Mouse (Mus musculus): ENCODE measurements at regions not wholly inside any gene's neighbourhood (a gene's known extent, or its start where the extent isn't known, plus 50 kb on each side); places are given as distances from the start of the nearest gene placed in this dataset.

GRCm38 (mm10) chr17:4627542-4627941, 366.6 kb upstream of the Arid1b start:
- Histone ChIP-seq H3K4me1 (replicated peaks; ENCODE audit: control insufficient read depth, insufficient read depth) (no peaks in the 10 kb centered on the region), H3K4me3 (ENCODE audit: low read depth, low read length) (no peak overlapping the region), H3K27ac (replicated peaks) (no peak overlapping the region), H3K4me2 (replicated peaks; ENCODE audit: low read depth) (no peak overlapping the region), H3K9me3 (ENCODE audit: control insufficient read depth, low read length) (no peaks in the 10 kb centered on the region), H3K27me3 (ENCODE audit: control insufficient read depth, insufficient read depth, low read length) (no peaks in the 10 kb centered on the region), H3K36me3 (ENCODE audit: control insufficient read depth, insufficient read depth, low read length) (no peaks in the 10 kb centered on the region), H3K9ac (ENCODE audit: low read length) (no peak overlapping the region)
- DNase-seq (ENCODE audit: low spot score) = no peak
- no peak for TF ChIP-seq CTCF (IDR thresholded peaks at IDR 0.05; ENCODE audit: low read depth)
- TF ChIP-seq EP300 (optimal IDR thresholded peaks at IDR 0.05) = no peak
- ATAC-seq (ENCODE audit: low FRiP score, low TSS enrichment) = no peak
- 83% methylated on average over 7 of the region's 7 CpGs for WGBS

- no peaks in the 10 kb centered on the region for H3K9me3 ChIP-seq (ENCODE audit: control insufficient read depth, low read length)
- ATAC-seq (ENCODE audit: low FRiP score, low TSS enrichment) (no peak), DNase-seq (ENCODE audit: low spot score) (no peak)
- no peaks in the 10 kb centered on the region for H3K4me1 ChIP-seq (replicated peaks; ENCODE audit: control insufficient read depth, insufficient read depth)
- WGBS = 82% methylated on average over 4 of the region's 4 CpGs
- H3K9ac ChIP-seq (ENCODE audit: low read length) = no peak overlapping the region
- no peaks in the 10 kb centered on the region for H3K27me3 ChIP-seq (ENCODE audit: control insufficient read depth, insufficient read depth, low read length)
- no peak overlapping the region for H3K4me3 ChIP-seq (ENCODE audit: low read depth, low read length)
- no peak overlapping the region for H3K27ac ChIP-seq (replicated peaks)
- no peaks in the 10 kb centered on the region for H3K36me3 ChIP-seq (ENCODE audit: control insufficient read depth, insufficient read depth, low read length)
- TF ChIP-seq EP300 (optimal IDR thresholded peaks at IDR 0.05) = no peak
- no peak for TF ChIP-seq CTCF (IDR thresholded peaks at IDR 0.05; ENCODE audit: low read depth)
- H3K4me2 ChIP-seq (replicated peaks; ENCODE audit: low read depth) = no peak overlapping the region
These were observed 363.0 kb upstream of the Arid1b start for GRCm38 (mm10) chr17:4631122-4631521.

- Histone ChIP-seq H3K9ac (ENCODE audit: low read length) (no peak overlapping the region), H3K27me3 (ENCODE audit: control insufficient read depth, insufficient read depth, low read length) (no peaks in the 10 kb centered on the region), H3K4me3 (ENCODE audit: low read depth, low read length) (no peak overlapping the region), H3K9me3 (ENCODE audit: control insufficient read depth, low read length) (no peaks in the 10 kb centered on the region), H3K4me1 (replicated peaks; ENCODE audit: control insufficient read depth, insufficient read depth) (no peaks in the 10 kb centered on the region), H3K27ac (replicated peaks) (no peak overlapping the region), H3K36me3 (ENCODE audit: control insufficient read depth, insufficient read depth, low read length) (no peaks in the 10 kb centered on the region), H3K4me2 (replicated peaks; ENCODE audit: low read depth) (no peak overlapping the region)
- no peak for TF ChIP-seq EP300 (optimal IDR thresholded peaks at IDR 0.05)
- TF ChIP-seq CTCF (IDR thresholded peaks at IDR 0.05; ENCODE audit: low read depth) = no peak
- 64% methylated on average over 2 of the region's 2 CpGs for WGBS
- DNase-seq (ENCODE audit: low spot score) (no peak), ATAC-seq (ENCODE audit: low FRiP score, low TSS enrichment) (no peak)
These were observed 361.6 kb upstream of the Arid1b start for GRCm38 (mm10) chr17:4632506-4632905.

- no peak overlapping the region for H3K4me3 ChIP-seq (ENCODE audit: low read depth, low read length)
- no peak for DNase-seq (ENCODE audit: low spot score)
- TF ChIP-seq EP300 (optimal IDR thresholded peaks at IDR 0.05) = no peak
- no peak for TF ChIP-seq CTCF (IDR thresholded peaks at IDR 0.05; ENCODE audit: low read depth)
These were observed 360.4 kb upstream of the Arid1b start for GRCm38 (mm10) chr17:4633771-4634170.

GRCm38 (mm10) chr17:4636796-4637353, 357.3 kb upstream of the Arid1b start:
- 39% methylated on average over 5 of the region's 5 CpGs for WGBS
- TF ChIP-seq EP300 (optimal IDR thresholded peaks at IDR 0.05) (no peak), CTCF (IDR thresholded peaks at IDR 0.05; ENCODE audit: low read depth) (no peak)
- Histone ChIP-seq H3K9ac (ENCODE audit: low read length) (no peak overlapping the region), H3K4me3 (ENCODE audit: low read depth, low read length) (no peak overlapping the region), H3K9me3 (ENCODE audit: control insufficient read depth, low read length) (no peaks in the 10 kb centered on the region), H3K27me3 (ENCODE audit: control insufficient read depth, insufficient read depth, low read length) (no peaks in the 10 kb centered on the region), H3K27ac (replicated peaks) (no peak overlapping the region), H3K4me1 (replicated peaks; ENCODE audit: control insufficient read depth, insufficient read depth) (no peaks in the 10 kb centered on the region), H3K4me2 (replicated peaks; ENCODE audit: low read depth) (no peak overlapping the region), H3K36me3 (ENCODE audit: control insufficient read depth, insufficient read depth, low read length) (no peaks in the 10 kb centered on the region)
- DNase-seq (ENCODE audit: low spot score) (no peak), ATAC-seq (ENCODE audit: low FRiP score, low TSS enrichment) (no peak)

More at GRCm38 (mm10) chr17:4633771-4634170, 360.4 kb upstream of the Arid1b start:
- no peaks in the 10 kb centered on the region for H3K36me3 ChIP-seq (ENCODE audit: control insufficient read depth, insufficient read depth, low read length)
- ATAC-seq (ENCODE audit: low FRiP score, low TSS enrichment) = no peak
- WGBS = 64% methylated on average over 3 of the region's 3 CpGs
- H3K9ac ChIP-seq (ENCODE audit: low read length) = no peak overlapping the region
- H3K4me2 ChIP-seq (replicated peaks; ENCODE audit: low read depth) = no peak overlapping the region
- no peaks in the 10 kb centered on the region for H3K9me3 ChIP-seq (ENCODE audit: control insufficient read depth, low read length)
- H3K27me3 ChIP-seq (ENCODE audit: control insufficient read depth, insufficient read depth, low read length) = no peaks in the 10 kb centered on the region
- H3K4me1 ChIP-seq (replicated peaks; ENCODE audit: control insufficient read depth, insufficient read depth) = no peaks in the 10 kb centered on the region
- H3K27ac ChIP-seq (replicated peaks) = no peak overlapping the region

- Histone ChIP-seq H3K36me3 (ENCODE audit: control insufficient read depth, insufficient read depth, low read length) (no peaks in the 10 kb centered on the region), H3K4me1 (replicated peaks; ENCODE audit: control insufficient read depth, insufficient read depth) (no peaks in the 10 kb centered on the region), H3K9ac (ENCODE audit: low read length) (no peak overlapping the region), H3K4me3 (ENCODE audit: low read depth, low read length) (no peak overlapping the region), H3K4me2 (replicated peaks; ENCODE audit: low read depth) (no peak overlapping the region), H3K9me3 (ENCODE audit: control insufficient read depth, low read length) (no peaks in the 10 kb centered on the region), H3K27ac (replicated peaks) (no peak overlapping the region), H3K27me3 (ENCODE audit: control insufficient read depth, insufficient read depth, low read length) (no peaks in the 10 kb centered on the region)
- no peak for DNase-seq (ENCODE audit: low spot score)
- 75% methylated on average over 4 of the region's 4 CpGs for WGBS
- TF ChIP-seq CTCF (IDR thresholded peaks at IDR 0.05; ENCODE audit: low read depth) (no peak), EP300 (optimal IDR thresholded peaks at IDR 0.05) (no peak)
- no peak for ATAC-seq (ENCODE audit: low FRiP score, low TSS enrichment)
These were observed 354.6 kb upstream of the Arid1b start for GRCm38 (mm10) chr17:4639531-4639930.
